Mouse (Mus musculus): ENCODE data around the gene Sft2d2.

GRCm38 (mm10) chr1:165129573-165129972 lies 64.7 kb downstream of the Sft2d2 start:
- TF ChIP-seq CTCF (IDR thresholded peaks at IDR 0.05; ENCODE audit: control insufficient read depth, insufficient read depth, insufficient replicate concordance, low read depth, low read length) (no peak), POLR2A (IDR thresholded peaks at IDR 0.05; ENCODE audit: control insufficient read depth, low read depth, low read length) (no peak)
